Mouse (Mus musculus) cortical plate, adult 2 months (tissue): Measurements from ENCODE around the gene Krtap1-4.

Source experiments
- CTCF ChIP-seq: fragments of 200-500 bp; IDR thresholded peaks from 2 replicates; pipeline ENCODE4 v1.5.1; 2011; ENCODE audit warnings: mild to moderate bottlenecking, control low read depth, low read length; ENCODE audit not compliant: insufficient read depth; ENCODE audit errors: extremely low read depth
- POLR2A ChIP-seq: fragments of 200-500 bp; IDR thresholded peaks from 2 replicates; pipeline ENCODE4 v1.6.1; 2011; ENCODE audit warnings: mild to moderate bottlenecking, low read length, control low read depth; ENCODE audit not compliant: insufficient read depth; ENCODE audit errors: extremely low read depth

DNA sequence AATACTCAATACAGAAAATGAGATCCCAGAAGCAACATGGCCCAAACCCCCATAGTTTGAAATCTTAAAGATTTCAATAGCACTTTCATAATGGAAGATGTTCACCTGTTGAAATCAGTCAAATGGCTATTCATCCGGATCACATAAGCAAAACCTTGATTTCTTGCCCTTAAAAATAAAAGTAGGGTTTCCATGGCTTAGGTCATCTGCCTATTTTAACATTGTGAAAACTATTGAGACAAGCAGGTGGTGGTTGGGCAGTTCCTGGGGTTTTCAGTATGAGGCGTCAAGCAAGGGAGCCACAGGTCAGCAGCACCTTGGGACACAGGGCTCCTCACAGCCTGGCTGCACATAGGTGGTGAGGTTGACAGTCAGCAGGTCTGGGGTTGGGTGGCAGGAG is 27.3 kb downstream of the Krtap1-4 start:
- no peak for TF ChIP-seq CTCF
- TF ChIP-seq POLR2A: no peak
